Mouse (Mus musculus): ENCODE data around the gene Zfp141. TPM values are rescaled to one million over a fixed set of nuclear protein-coding genes. Genes with fewer than 3 reads are reported as not detected.
"Not testable (repeated sequence)": the region's sequence is repeated elsewhere in the genome, so short reads cannot be mapped to it uniquely, and the experiment has no call there.

Zfp141 gene
- polyA plus RNA-seq (2015; fragmentation: Nextera tagmentation; extraction: Ambion mirVana), result 7.9 and 8.3 TPM in 2 replicates

GRCm38 (mm10) chr7:42505588-42505987, at the start of gene Zfp141:
Zfp141 (minus strand) TSS chr7:42505740.
- Histone ChIP-seq H3K9ac (ENCODE audit: low read length) (peak within 1 kb of the TSS; percentile 74), H3K27ac (ENCODE audit: low read length) (peak within 1 kb of the TSS; percentile 38), H3K4me2 (ENCODE audit: low read depth, low read length) (peak within 1 kb of the TSS; percentile 74), H3K4me3 (replicated peaks; ENCODE audit: low read length) (peak within 1 kb of the TSS; percentile 68)
- peak; percentile 94 for ATAC-seq (ENCODE audit: insufficient read depth, low FRiP score)
- not testable (repeated sequence) for H3K27me3 ChIP-seq (ENCODE audit: control insufficient read depth, insufficient read depth, low read length); H3K36me3 ChIP-seq (ENCODE audit: control insufficient read depth, insufficient read depth, low read length); H3K9me3 ChIP-seq (replicated peaks; ENCODE audit: control insufficient read depth, low read length); H3K4me1 ChIP-seq (ENCODE audit: control insufficient read depth, insufficient read depth, low read length)
- 2% methylated on average over 18 of the region's 18 CpGs for WGBS

DNA sequence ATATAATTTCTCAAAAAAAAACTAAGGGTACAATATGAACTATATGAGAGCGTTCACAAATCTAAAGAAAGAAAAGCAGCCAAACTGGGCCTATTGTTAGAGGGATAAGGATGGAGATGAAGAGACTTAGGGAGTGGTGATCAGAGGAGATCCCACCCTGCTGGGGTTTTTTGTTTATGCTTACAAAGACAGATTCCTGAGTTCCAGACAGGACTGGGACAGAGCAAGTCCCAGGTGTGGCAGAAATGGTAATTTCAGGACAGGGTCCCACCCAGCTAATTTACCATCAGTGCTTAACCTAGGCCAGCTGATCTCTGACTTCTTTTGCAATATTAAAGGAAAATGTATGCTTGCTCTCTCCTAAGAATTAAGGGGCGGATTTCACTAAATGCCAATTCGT, 46.2 kb upstream of the Zfp141 start:
- H3K4me3 ChIP-seq (replicated peaks; ENCODE audit: low read length), result no peak overlapping the region
- no peak overlapping the region for H3K27ac ChIP-seq (ENCODE audit: low read length)
- ATAC-seq (ENCODE audit: insufficient read depth, low FRiP score), result no peak
- H3K4me2 ChIP-seq (ENCODE audit: low read depth, low read length), result no peak overlapping the region
- no peaks in the 10 kb centered on the region for H3K27me3 ChIP-seq (ENCODE audit: control insufficient read depth, insufficient read depth, low read length)
- H3K9ac ChIP-seq (ENCODE audit: low read length), result no peak overlapping the region
- H3K4me1 ChIP-seq (ENCODE audit: control insufficient read depth, insufficient read depth, low read length), result no peaks in the 10 kb centered on the region
- WGBS, result 80% methylated on average over 3 of the region's 3 CpGs
- no peaks in the 10 kb centered on the region for H3K36me3 ChIP-seq (ENCODE audit: control insufficient read depth, insufficient read depth, low read length)
- H3K9me3 ChIP-seq (replicated peaks; ENCODE audit: control insufficient read depth, low read length), result no peaks in the 10 kb centered on the region; the same call in 1 of the 2 replicates

GRCm38 (mm10) chr7:42505186-42505585, 354 bp downstream of the Zfp141 start:
- Histone ChIP-seq H3K36me3 (ENCODE audit: control insufficient read depth, insufficient read depth, low read length) (peaks cover 7% of the 10 kb centered on the region; the same call in 1 of the 2 replicates), H3K27ac (ENCODE audit: low read length) (peak overlapping the region; percentile 38), H3K4me2 (ENCODE audit: low read depth, low read length) (peak overlapping the region; percentile 74), H3K4me3 (replicated peaks; ENCODE audit: low read length) (peak overlapping the region; percentile 68), H3K9ac (ENCODE audit: low read length) (peak overlapping the region; percentile 74), H3K4me1 (ENCODE audit: control insufficient read depth, insufficient read depth, low read length) (no peaks in the 10 kb centered on the region), H3K27me3 (ENCODE audit: control insufficient read depth, insufficient read depth, low read length) (no peaks in the 10 kb centered on the region), H3K9me3 (replicated peaks; ENCODE audit: control insufficient read depth, low read length) (no peaks in the 10 kb centered on the region)
- peak; percentile 45; the same call in 1 of the 2 replicates for ATAC-seq (ENCODE audit: insufficient read depth, low FRiP score)
- WGBS, result under 1% methylated on average over 20 of the region's 20 CpGs

GRCm38 (mm10) chr7:42498248-42498647, 7.3 kb downstream of the Zfp141 start:
- no peaks in the 10 kb centered on the region for H3K27me3 ChIP-seq (ENCODE audit: control insufficient read depth, insufficient read depth, low read length)
- H3K4me3 ChIP-seq (replicated peaks; ENCODE audit: low read length), result no peak overlapping the region
- WGBS, result 92% methylated on average over 5 of the region's 5 CpGs
- no peaks in the 10 kb centered on the region for H3K4me1 ChIP-seq (ENCODE audit: control insufficient read depth, insufficient read depth, low read length)
- H3K9me3 ChIP-seq (replicated peaks; ENCODE audit: control insufficient read depth, low read length), result no peaks in the 10 kb centered on the region
- H3K36me3 ChIP-seq (ENCODE audit: control insufficient read depth, insufficient read depth, low read length), result peaks cover 7% of the 10 kb centered on the region; the same call in 1 of the 2 replicates
- ATAC-seq (ENCODE audit: insufficient read depth, low FRiP score), result no peak
- H3K9ac ChIP-seq (ENCODE audit: low read length), result no peak overlapping the region
- no peak overlapping the region for H3K27ac ChIP-seq (ENCODE audit: low read length)
- H3K4me2 ChIP-seq (ENCODE audit: low read depth, low read length), result no peak overlapping the region

- 88% methylated on average over 9 of the region's 9 CpGs for WGBS
Observed at GRCm38 (mm10) chr7:42497356-42497755, 8.2 kb downstream of the Zfp141 start.

DNA sequence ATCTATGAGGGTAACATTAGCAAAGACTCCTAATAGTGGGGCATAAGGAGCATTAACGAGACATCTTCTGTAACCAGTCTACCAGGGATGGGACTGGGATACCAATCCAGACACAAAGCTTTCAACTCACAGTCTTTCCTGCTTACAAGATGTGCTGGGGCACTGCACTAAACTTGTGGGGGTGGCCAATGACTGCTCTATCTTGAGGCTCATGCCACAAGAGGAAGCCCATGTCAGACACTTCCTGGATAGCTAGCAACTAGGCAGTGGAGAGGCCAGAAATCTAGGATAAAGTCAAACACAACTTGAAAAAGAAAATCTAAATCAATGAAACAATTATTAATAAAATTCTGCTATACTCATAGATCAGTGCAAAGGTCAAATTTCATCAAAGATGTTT, 9.3 kb downstream of the Zfp141 start:
- Histone ChIP-seq H3K4me1 (ENCODE audit: control insufficient read depth, insufficient read depth, low read length) (no peaks in the 10 kb centered on the region), H3K4me3 (replicated peaks; ENCODE audit: low read length) (no peak overlapping the region), H3K9me3 (replicated peaks; ENCODE audit: control insufficient read depth, low read length) (no peaks in the 10 kb centered on the region), H3K9ac (ENCODE audit: low read length) (no peak overlapping the region), H3K27ac (ENCODE audit: low read length) (no peak overlapping the region), H3K36me3 (ENCODE audit: control insufficient read depth, insufficient read depth, low read length) (peaks cover 7% of the 10 kb centered on the region; the same call in 1 of the 2 replicates), H3K4me2 (ENCODE audit: low read depth, low read length) (no peak overlapping the region), H3K27me3 (ENCODE audit: control insufficient read depth, insufficient read depth, low read length) (no peaks in the 10 kb centered on the region)
- no peak for ATAC-seq (ENCODE audit: insufficient read depth, low FRiP score)
- 94% methylated on average over 1 of the region's 1 CpGs for WGBS

More at GRCm38 (mm10) chr7:42497356-42497755, 8.2 kb downstream of the Zfp141 start:
- H3K4me3 ChIP-seq (replicated peaks; ENCODE audit: low read length), result no peak overlapping the region
- no peak overlapping the region for H3K4me2 ChIP-seq (ENCODE audit: low read depth, low read length)
- H3K27ac ChIP-seq (ENCODE audit: low read length), result no peak overlapping the region
- no peaks in the 10 kb centered on the region for H3K9me3 ChIP-seq (replicated peaks; ENCODE audit: control insufficient read depth, low read length)
- no peak for ATAC-seq (ENCODE audit: insufficient read depth, low FRiP score)
- no peak overlapping the region for H3K9ac ChIP-seq (ENCODE audit: low read length)
- H3K4me1 ChIP-seq (ENCODE audit: control insufficient read depth, insufficient read depth, low read length), result no peaks in the 10 kb centered on the region
- H3K27me3 ChIP-seq (ENCODE audit: control insufficient read depth, insufficient read depth, low read length), result no peaks in the 10 kb centered on the region
- peaks cover 7% of the 10 kb centered on the region; the same call in 1 of the 2 replicates for H3K36me3 ChIP-seq (ENCODE audit: control insufficient read depth, insufficient read depth, low read length)

DNA sequence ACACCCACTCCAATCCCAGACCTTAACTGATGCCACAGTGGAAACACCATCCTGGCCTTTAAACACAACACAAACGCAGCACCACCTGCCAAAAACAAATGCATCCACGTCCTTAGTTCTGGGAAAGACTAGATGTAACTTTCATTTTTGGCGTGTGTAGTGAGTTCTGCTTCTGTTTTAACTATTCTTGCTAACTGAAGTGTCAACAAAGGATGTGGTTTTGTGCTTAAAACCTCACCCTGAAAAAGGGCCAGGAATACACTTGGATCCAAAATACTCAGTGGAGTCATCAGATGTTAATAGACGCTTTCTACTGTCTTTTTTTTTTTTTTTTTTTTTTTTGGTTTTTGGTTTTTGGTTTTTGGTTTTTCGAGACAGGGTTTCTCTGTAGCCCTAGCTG, 14.7 kb downstream of the Zfp141 start:
- WGBS, result 83% methylated on average over 5 of the region's 5 CpGs
- ATAC-seq (ENCODE audit: insufficient read depth, low FRiP score), result no peak
- H3K4me3 ChIP-seq (replicated peaks; ENCODE audit: low read length), result no peak overlapping the region
- no peaks in the 10 kb centered on the region for H3K4me1 ChIP-seq (ENCODE audit: control insufficient read depth, insufficient read depth, low read length)
- H3K9ac ChIP-seq (ENCODE audit: low read length), result no peak overlapping the region
- no peak overlapping the region for H3K27ac ChIP-seq (ENCODE audit: low read length)
- H3K27me3 ChIP-seq (ENCODE audit: control insufficient read depth, insufficient read depth, low read length), result no peaks in the 10 kb centered on the region
- H3K9me3 ChIP-seq (replicated peaks; ENCODE audit: control insufficient read depth, low read length), result no peaks in the 10 kb centered on the region
- H3K36me3 ChIP-seq (ENCODE audit: control insufficient read depth, insufficient read depth, low read length), result peaks cover 16% of the 10 kb centered on the region
- no peak overlapping the region for H3K4me2 ChIP-seq (ENCODE audit: low read depth, low read length)

GRCm38 (mm10) chr7:42490358-42490757, 15.2 kb downstream of the Zfp141 start:
- ATAC-seq (ENCODE audit: insufficient read depth, low FRiP score), result no peak
- no peaks in the 10 kb centered on the region for H3K9me3 ChIP-seq (replicated peaks; ENCODE audit: control insufficient read depth, low read length)
- no peak overlapping the region for H3K4me2 ChIP-seq (ENCODE audit: low read depth, low read length)
- H3K27me3 ChIP-seq (ENCODE audit: control insufficient read depth, insufficient read depth, low read length), result no peaks in the 10 kb centered on the region
- no peak overlapping the region for H3K27ac ChIP-seq (ENCODE audit: low read length)
- H3K36me3 ChIP-seq (ENCODE audit: control insufficient read depth, insufficient read depth, low read length), result peaks cover 16% of the 10 kb centered on the region
- H3K4me3 ChIP-seq (replicated peaks; ENCODE audit: low read length), result no peak overlapping the region
- 84% methylated on average over 4 of the region's 4 CpGs for WGBS
- H3K9ac ChIP-seq (ENCODE audit: low read length), result no peak overlapping the region
- H3K4me1 ChIP-seq (ENCODE audit: control insufficient read depth, insufficient read depth, low read length), result no peaks in the 10 kb centered on the region

DNA sequence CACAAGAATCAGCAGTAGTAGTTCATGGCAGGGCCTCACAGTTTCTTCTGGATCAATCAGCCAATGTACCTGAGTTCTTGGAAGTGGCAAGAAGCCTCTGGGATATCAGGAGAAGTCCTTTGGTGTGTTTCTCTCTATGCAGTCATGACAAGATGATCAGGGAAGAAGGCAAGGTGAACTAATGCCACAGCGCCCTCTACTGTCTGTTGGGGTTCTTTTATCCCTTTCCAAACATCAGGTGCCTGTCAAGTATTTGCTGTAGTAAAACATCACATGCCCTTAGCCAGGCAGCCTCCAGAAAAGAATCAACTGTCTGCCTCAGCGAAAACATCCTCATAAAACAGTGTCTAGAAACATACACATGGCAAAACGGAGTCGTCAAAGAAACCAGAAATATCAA, 50.9 kb downstream of the Zfp141 start:
- ATAC-seq (ENCODE audit: insufficient read depth, low FRiP score), result no peak
- Histone ChIP-seq H3K27me3 (ENCODE audit: control insufficient read depth, insufficient read depth, low read length) (no peaks in the 10 kb centered on the region), H3K4me1 (ENCODE audit: control insufficient read depth, insufficient read depth, low read length) (no peaks in the 10 kb centered on the region), H3K27ac (ENCODE audit: low read length) (no peak overlapping the region), H3K36me3 (ENCODE audit: control insufficient read depth, insufficient read depth, low read length) (no peaks in the 10 kb centered on the region), H3K9ac (ENCODE audit: low read length) (no peak overlapping the region), H3K4me2 (ENCODE audit: low read depth, low read length) (no peak overlapping the region), H3K9me3 (replicated peaks; ENCODE audit: control insufficient read depth, low read length) (peaks cover 3% of the 10 kb centered on the region; the same call in 1 of the 2 replicates), H3K4me3 (replicated peaks; ENCODE audit: low read length) (no peak overlapping the region)
- WGBS, result 59% methylated on average over 4 of the region's 4 CpGs

All from stomach, embryonic 16.5 days (tissue).